In genomic region chr4:146483571-146484280, GRCm38 (mm10) we compare ENCODE assay signal across 1 mouse cellular context.
A peak's percentile ranks its signal among the peaks of the same experiment; 100 is the strongest.
TF ChIP-seq lines count a peak whose summit lies in the region.

No protein-coding gene starts in this region.

TF ChIP-seq in ES-E14, 5 proteins besides CTCF, POLR2A, EP300 and RAD21:
- peak; percentile 69 for TF ChIP-seq ZC3H11A (IDR thresholded peaks at IDR 0.05; ENCODE audit: borderline replicate concordance, low read depth, low read length)
